Mouse (Mus musculus): ENCODE results near the gene Ptgr1. TPM values are rescaled to one million over a fixed set of nuclear protein-coding genes. Genes with fewer than 3 reads are reported as not detected.

Gene Ptgr1
- total RNA-seq, 2 experiments from 2014 or later: 1.5 to 1.8 TPM

DNA sequence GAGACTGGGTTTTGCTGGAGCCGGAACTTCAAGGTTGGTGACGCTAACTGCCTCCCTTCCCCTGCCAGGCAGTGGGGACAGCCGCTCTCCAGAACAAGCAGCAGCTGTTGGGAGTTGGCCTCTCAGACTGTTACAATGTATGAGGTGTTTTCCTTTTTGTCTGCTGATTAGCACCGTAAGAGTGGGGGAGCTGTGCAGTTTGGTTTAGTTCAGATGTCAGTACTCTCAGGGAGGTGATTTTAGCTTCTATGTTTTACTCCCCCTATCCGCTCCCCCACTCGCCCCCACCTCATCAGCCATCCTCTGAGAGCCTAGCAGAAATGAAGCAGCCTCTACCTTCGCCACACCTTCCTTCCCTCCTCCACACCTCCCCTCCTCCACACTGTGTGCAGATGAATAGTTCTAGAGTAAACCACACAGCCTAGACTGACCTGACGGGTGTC is 8.4 kb upstream of the Ptgr1 start:
- intact Hi-C loops (cut with DNase I): no loop called here

DNA sequence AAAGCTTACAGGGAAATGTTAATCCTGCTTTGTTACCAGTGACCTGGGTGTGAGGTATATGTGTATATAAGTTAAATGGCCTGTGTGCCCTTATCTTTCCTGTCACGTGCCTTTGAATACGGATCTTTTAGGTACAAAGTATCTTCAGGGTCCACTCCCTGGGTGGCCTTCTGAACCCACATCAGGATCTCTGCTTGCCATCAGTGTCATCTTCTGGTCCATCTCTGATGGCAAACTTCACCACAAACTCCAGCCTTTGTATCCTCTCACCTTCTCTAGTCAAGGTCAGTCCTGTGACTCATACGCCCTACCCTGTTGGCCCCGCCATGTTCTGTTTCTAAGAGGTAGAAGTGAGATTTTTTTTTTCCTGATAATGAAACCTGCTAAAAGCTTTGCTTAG is 7.8 kb upstream of the Ptgr1 start, which contains the start of gene Dnajc25:
Gene Dnajc25, plus strand, starts transcription at position 301 of the 400 bp plus-strand sequence.
- DNase-seq (ENCODE audit: low spot score in 2 of 2): no peak
- intact Hi-C loops (cut with DNase I): no loop called here

More for the DNA sequence above, 8.4 kb upstream of the Ptgr1 start:
- DNase-seq (ENCODE audit: low spot score in 2 of 2): no peak

DNA sequence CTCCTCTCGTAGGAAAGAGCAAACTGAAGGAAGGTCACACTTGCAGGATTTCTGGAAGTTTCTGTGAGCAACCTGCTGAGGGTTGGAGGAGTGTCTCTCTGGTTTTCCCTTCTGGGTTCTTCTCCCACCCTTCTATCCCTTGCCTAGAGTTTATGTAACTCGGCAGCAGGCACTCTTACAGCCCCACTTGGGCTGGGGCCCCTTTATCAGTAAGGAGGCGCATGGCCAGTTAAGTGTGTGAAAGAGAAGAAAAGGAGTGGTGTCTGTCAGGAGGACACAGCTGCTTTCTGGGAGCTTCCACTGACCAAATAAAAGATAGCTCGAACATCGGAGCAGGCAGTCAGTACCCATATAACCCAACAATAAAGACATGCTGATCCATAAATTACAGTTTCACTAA is 5.3 kb upstream of the Ptgr1 start:
- no peak for DNase-seq (ENCODE audit: low spot score in 2 of 2)
- intact Hi-C loops (cut with DNase I): no loop called here

DNA sequence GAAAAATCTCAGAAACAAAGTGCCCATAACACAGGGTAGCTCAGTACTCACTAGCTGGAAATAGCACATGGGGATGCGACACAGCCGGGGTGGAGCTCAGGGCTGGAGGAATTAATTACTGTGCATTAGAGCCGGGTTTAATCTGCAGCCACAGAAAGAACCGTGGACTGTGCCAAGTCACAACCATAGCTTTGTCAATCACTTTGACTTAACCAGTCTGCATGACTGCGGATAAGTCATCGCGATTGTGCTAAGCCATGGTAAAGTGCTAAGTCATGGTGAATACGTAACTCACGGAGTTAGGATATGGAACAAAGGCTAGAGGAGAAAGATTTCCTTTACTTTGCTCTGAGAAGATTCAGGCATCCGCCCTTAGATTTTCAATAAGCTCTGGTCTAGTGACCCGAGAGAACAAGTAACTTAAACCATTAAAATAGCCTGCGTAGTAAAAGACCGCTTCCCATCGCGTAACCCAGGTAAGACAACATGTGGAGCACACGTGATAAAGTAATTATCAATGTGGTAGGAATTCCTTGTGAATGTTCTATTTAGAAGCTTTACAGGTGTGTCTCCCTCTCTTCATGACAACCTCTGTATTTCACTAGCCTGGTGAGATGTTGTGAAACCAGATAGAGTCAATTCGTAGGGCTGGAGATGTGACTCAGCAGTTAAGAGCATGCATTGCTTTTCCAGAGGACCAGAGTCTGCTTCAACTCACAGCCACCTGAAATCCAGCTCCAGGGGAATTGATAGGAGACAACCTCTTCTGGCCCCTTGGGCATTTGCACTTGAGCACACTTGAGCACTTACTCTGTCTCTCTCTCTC is 3.9 kb upstream of the Ptgr1 start:
- DNase-seq (ENCODE audit: low spot score in 2 of 2): no peak
- intact Hi-C loops (cut with DNase I): no loop called here

DNA sequence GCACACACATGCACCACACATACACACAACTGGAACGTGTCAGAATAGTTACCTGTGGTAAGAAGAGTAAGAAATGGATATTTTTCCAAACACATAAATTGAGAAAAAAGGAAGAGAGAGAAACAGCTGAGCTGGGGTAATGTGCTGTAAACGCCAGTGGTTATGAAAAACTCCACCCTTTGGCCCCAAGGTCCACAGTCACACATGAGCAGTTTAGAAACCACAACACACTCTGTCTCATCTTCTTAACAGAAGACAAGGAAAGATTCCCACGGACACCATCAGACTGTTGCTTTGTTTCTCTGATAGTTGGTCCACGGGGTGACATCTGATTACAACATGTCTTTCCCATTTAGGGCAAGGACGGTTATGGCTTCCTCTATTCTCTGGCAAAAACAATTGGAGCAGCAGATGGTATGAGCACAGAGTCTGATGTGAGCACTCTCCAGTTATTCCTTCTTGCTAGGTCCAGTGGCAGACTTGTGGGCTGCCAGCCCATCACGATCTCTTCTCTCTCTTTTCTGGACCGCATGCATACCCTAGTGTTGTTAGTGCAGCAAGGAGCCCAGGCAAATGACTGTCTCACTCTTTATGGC is 2.5 kb upstream of the Ptgr1 start:
- intact Hi-C loops (cut with DNase I): loop anchor here (10.0 kb wide), 1 partner anchor 355 kb away; no protein-coding TSS in a partner anchor
- no peak for DNase-seq (ENCODE audit: low spot score in 2 of 2)

DNA sequence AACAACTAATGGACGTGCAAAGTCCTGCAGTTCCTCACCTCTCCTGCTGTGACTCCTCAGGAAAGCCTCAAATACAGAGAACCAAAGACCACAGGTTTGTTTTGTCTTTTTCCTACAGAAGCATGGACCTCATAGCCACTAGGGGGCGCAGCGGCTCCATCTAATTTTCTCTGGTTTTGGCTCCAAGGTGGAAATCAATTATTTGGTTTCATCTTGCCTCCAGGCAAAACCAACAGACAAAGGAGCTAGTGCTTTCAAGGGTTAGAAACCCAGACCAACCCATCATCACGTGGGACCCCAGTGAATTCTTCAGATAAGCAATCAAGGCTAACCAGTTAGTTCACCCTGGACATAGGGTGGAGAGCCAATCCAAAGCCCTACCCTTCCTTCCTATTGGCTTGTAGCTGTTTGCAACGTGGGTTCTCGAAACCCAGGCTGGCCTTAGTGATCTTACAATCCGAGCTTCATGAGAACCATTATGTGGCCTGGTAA is 1.7 kb downstream of the Ptgr1 start:
- intact Hi-C loops (cut with DNase I): loop anchor here (2.0 to 10.0 kb wide), 2 partner anchors 52 to 360 kb away; no protein-coding TSS in a partner anchor

DNA sequence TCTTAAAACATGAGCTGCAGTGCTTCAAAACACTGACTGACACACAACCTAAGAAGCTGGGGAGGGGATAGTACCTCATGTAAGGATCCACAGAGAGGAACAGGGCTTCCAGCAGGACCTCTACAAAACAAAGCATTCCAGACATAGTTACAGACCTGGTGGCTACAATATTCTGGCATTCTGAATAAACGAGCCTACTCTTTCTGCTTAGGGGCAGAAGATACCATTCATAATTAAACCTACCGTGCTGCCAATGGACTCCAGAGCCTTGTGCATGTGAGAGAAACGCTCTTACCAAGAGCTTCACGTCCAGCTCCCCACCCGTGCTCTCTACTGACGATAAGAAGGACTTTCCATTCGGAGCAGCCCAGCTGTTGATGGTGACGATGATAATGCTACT is 4.1 kb downstream of the Ptgr1 start:
- intact Hi-C loops (cut with DNase I): loop anchor here (10.0 kb wide), 1 partner anchor 362 kb away; no protein-coding TSS in a partner anchor

More for the DNA sequence above, 1.7 kb downstream of the Ptgr1 start:
- peak; percentile 67 to 72 for DNase-seq (ENCODE audit: low spot score in 2 of 2)

DNA sequence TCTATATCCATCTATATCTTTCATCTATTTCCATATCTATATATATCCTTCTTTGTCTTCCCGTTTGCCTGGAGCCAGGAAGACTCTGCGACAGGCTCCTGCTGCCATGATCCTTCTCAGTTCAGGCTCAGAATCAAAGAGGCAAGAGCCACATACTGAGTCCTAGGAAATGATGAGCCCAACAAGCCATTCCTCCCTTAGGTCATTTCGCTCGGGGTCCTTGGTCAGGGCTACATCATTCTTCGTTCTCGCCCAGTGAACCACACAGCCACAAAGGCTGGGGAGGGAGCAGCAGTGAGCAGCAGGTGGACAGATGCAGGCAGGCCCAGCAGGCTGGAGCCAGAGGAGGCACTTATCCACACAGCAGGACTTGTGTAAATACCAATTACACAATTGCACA is 5.5 kb downstream of the Ptgr1 start:
- intact Hi-C loops (cut with DNase I): loop anchor here (10.0 kb wide), 1 partner anchor 363 kb away; no protein-coding TSS in a partner anchor
- no peak for DNase-seq (ENCODE audit: low spot score in 2 of 2)

More for the DNA sequence above, 4.1 kb downstream of the Ptgr1 start:
- no peak for DNase-seq (ENCODE audit: low spot score in 2 of 2)

DNA sequence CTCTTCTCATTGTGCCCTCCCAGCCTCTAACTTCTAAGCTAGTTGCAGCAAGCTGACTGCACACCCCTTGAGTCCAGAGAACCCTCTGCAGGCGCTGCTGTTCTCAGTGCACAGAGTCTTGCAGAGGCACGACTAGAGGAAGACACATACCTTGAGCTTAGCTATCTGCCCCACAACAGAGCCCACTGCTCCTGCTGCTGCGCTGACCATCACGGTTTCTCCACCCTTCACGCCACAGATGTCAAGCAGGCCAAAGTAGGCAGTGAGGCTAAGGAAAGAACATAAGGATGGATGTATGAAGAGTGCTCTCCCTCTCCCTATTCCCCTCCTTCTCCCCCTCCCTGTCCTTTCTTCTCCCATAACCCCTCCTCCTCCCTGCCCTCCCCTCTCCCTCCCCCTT is 11.2 kb downstream of the Ptgr1 start:
- intact Hi-C loops (cut with DNase I): no loop called here
- DNase-seq (ENCODE audit: low spot score in 2 of 2): no peak

DNA sequence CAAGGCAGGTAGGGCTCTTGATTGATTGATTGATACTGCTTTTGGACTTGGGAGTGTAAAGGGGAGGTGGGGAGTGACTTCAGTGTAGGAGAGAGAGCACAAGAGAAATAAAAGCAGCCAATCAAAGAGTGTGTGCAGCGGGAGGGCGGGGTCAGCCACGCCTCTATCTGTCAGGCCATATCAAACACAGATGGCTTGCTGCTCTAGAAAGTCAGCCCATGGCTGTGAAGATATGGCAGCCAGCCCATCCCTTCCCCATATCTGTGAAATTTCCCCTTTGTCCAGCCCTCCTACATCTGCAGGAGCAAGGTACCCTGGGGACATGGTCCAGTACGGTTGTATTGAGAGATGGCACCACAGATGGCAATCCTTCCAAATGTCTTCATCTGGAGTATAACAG is 16.2 kb downstream of the Ptgr1 start:
- DNase-seq (ENCODE audit: low spot score in 2 of 2): no peak
- intact Hi-C loops (cut with DNase I): no loop called here

DNA sequence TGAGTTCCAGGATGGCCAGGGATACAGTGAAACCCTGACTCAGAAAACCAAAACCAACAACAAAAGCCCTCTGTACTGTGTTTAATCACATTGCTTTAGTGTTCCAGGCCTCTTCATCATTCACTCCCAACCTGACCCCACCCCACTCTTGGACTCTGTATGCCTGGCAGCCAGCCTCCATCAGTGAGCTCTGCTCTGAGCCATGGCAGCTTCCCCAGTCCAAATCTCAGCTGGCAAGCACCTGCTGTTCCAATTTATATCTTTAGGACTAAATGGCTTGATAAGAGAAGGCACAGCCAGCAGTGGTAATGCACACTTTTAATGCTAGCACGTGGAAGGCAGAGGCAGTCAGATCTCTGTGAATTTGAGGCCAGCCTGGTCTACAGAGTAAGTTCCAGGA is 21.8 kb downstream of the Ptgr1 start:
- DNase-seq (ENCODE audit: low spot score in 2 of 2): no peak
- intact Hi-C loops (cut with DNase I): no loop called here

DNA sequence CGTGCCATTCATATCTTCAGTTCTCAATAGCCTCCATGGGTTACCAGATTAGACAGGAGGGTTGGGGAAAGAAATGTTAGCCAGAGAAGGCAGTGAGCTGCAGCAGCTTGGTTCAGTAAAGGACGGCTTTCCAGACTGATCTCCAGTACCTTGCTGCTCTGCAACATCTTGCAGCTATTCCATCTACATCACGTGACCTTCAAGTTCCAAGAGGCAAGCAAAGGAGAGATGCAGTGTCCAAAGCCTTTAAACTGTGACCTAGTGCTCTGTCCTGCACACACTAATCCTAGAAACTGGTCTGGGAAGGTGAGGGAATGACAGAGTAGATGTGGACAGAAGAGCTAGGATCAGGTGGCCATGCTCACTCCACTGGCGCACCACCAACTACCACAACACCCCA is 23.6 kb downstream of the Ptgr1 start:
- intact Hi-C loops (cut with DNase I): no loop called here
- no peak for DNase-seq (ENCODE audit: low spot score in 2 of 2)

DNA sequence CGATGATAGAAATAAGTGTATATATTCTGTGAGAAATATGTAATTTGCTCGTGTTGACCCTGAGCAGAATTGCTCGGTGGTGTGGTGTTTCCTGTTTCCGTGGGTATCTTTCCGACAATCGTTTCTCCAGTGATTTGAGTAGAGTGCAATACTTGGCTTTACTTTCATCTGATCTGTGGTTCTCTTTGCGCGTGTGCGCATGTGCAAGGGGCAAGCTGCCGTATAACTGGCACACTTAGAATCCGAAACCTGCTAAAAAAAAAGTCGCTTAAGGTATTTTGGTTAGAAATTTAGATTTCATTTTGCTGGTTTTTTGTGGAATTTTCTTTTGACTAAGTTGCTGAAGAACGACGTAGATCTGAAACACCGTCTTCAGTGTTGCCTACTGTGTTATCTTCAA is 25.2 kb downstream of the Ptgr1 start:
- intact Hi-C loops (cut with DNase I): no loop called here
- no peak for DNase-seq (ENCODE audit: low spot score in 2 of 2)

DNA sequence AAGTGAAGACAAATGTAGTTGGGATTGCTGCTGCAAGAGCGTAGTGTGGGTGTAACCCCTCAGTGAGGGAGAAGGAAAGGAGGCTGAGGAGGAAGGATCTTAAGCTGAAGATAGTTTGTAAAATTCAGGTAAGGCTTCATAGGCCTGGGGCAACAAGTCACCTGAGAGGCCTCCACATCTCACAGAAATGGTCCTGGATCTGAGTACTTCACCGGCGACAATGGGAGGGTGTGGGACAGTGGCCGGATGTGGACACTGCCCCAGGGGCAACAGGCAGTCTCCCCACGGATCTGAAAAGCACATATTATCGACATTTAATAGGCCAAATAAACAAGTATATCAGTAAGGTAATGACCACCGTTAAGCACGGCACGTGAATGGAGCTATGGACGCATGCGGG is 34.3 kb downstream of the Ptgr1 start:
- intact Hi-C loops (cut with DNase I): no loop called here

DNA sequence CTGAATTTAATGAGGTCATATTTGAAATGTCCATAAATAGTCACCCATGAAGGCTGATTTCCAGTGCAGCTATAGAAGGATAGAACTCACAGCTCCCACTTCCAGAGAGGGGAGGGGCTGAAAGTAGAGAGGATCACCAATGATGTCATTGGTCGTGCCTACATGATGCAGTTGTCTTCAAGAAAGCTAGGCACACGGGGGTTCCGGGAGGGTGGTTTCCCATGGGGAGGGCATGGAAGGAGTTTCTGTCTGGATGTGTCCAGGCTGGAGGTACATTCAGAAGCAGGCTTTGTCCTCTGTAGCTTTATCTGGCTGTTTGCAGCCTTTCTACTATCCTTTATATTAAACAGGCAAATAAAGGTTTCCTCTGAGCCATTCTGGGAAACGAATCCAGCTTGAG is 38.5 kb downstream of the Ptgr1 start:
- DNase-seq (ENCODE audit: low spot score in 2 of 2): peak in 1 of 2 experiments; percentile 48
- intact Hi-C loops (cut with DNase I): no loop called here

More for the DNA sequence above, 34.3 kb downstream of the Ptgr1 start:
- DNase-seq (ENCODE audit: low spot score in 2 of 2): no peak

DNA sequence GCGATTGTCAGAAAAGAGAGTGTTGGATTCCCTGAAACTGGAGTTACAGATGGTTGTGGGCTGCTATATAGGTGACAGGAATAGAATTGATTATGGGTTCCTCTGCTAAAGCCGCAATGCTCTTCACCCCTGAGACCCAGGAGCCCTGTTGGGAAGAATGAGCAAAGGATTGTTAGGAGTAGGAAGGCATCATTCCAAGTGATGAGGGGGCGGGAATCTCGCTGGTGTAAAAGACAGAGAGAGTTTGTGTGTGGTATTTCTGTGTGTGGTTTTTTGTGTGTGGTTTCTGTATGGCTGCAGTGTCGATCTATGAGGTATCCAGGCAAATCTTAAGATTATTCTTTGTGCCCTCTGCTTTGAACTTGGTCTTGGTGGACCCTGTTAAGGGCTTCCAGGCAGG is 42.2 kb downstream of the Ptgr1 start:
- intact Hi-C loops (cut with DNase I): loop anchor here (1.0 kb wide), 1 partner anchor 33 kb away; no protein-coding TSS in a partner anchor
- peak; percentile 12 to 77 for DNase-seq (ENCODE audit: low spot score in 2 of 2)

DNA sequence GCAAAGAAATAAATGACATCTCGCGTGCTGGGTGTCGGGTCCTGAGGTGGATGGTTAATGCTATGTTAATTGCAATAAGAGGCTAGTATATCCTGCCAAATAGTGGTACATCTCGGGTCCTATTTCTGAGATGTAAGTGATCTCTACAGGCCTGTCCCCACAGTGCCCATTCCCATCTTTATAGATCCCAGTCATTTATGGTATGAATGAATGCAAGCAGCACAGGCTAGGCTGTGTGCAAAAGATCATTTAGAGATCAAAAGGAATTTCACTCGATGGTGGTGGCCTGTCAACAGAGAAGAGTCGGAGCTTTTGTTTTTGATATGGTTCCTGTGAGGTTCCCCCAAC is 42.7 kb downstream of the Ptgr1 start:
- DNase-seq (ENCODE audit: low spot score in 2 of 2): no peak
- intact Hi-C loops (cut with DNase I): loop anchor here (1.0 kb wide), 1 partner anchor 33 kb away; no protein-coding TSS in a partner anchor

DNA sequence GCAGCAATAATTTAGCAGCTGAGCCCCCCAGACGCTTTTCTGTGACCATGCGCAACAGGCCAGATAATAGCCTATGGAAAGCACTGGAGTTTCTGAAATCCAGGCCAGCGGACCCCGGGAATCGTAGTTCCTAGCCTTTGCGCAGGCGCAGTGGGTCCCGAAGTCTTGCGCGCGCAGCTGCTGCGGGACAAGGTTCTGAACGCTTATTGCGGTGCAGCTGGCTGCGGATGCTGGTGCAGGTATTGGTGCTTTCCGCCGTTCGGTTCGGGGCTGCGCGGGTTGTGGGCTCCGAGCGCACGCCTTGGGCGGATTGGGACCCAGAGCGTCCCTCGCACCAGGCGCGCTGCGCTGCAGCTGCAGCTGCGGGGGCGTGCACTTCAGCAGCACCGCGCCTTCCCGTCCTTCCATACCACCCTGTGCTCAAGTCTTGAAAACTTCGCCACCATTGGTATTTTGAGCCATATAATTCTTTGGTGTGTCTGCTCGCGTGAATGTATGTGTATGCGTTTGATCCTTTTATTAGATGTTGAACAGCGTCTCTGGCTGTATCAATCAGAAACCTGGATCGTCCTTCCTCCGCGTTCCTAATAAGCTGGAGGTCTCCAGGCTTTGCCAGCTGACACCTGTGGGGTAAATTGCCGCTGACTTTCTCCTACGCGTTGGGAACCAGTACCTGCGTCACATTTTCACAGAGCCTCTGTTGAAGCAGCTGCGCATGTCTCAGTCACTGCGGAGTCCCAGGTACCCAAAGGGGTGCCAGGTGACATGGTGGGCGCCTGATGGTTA is 43.3 kb downstream of the Ptgr1 start, which contains the start of gene Zkscan16:
Gene Zkscan16, plus strand, starts transcription at position 209 of the 786 bp plus-strand sequence.
- DNase-seq (ENCODE audit: low spot score in 2 of 2): peak; percentile 93 to 95
- intact Hi-C loops (cut with DNase I): loop anchor here (1.0 kb wide), 1 partner anchor 32 kb away; no protein-coding TSS in a partner anchor

DNA sequence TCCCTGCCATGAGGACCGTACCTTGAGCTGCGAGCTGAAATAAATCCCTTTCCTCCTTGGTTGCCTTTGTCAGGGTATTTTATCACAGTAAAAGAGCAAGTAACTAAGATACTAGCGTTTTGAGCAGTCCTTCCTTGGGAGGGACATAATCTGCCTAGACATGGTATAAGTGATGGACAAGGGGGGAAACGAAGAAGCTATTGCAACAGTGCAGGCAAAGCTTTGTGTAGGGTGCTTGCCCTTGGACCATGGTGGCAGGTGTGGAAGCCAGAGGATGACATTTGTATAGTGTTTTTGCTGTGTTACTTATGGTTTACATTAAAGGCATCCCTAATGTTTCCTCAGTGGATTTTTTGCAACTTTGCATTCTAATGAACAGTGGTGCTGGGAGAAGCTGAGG is 44.0 kb downstream of the Ptgr1 start:
- intact Hi-C loops (cut with DNase I): no loop called here
- DNase-seq (ENCODE audit: low spot score in 2 of 2): no peak

DNA sequence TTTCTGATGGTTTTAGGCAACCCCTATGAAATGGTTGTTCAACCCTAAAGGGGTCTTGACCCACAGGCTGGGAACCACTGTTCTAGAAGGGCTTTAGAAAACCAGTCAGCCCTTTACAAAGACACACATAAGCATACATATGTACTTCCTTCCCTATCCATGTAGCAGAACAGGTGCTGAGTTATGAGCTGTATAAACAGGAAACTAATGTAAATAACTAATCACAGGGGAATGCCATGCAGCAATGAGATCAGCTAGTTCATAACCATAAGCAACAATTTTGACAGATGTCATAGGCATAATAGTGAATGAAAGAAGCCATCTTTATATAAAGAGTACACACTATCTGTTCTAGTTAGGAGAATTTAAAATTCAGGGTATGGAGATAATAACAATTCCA is 45.3 kb downstream of the Ptgr1 start:
- DNase-seq (ENCODE audit: low spot score in 2 of 2): no peak
- intact Hi-C loops (cut with DNase I): no loop called here

All from left cerebral cortex, postnatal 25 days (tissue).